Mouse (Mus musculus): Measurements from ENCODE around the gene 1700028P14Rik.

- TF ChIP-seq POLR2A (IDR thresholded peaks at IDR 0.05; ENCODE audit: control insufficient read depth, low read depth, low read length): no peak
- no peak for TF ChIP-seq CTCF (IDR thresholded peaks at IDR 0.05; ENCODE audit: control insufficient read depth, insufficient read depth, insufficient replicate concordance, low read depth, low read length)
Measured at GRCm38 (mm10) chr19:23607951-23608350, 44.7 kb downstream of the 1700028P14Rik start.

All from testis, adult 2 months (tissue).